Mouse (Mus musculus): ENCODE measurements around the gene Disp2. TPM values are rescaled to one million over a fixed set of nuclear protein-coding genes. Genes with fewer than 3 reads are reported as not detected.

Disp2 gene
- polyA plus RNA-seq (2011; ENCODE audit: insufficient read depth, insufficient read length, low replicate concordance, missing spikeins) = not detected in 2 replicates

DNA sequence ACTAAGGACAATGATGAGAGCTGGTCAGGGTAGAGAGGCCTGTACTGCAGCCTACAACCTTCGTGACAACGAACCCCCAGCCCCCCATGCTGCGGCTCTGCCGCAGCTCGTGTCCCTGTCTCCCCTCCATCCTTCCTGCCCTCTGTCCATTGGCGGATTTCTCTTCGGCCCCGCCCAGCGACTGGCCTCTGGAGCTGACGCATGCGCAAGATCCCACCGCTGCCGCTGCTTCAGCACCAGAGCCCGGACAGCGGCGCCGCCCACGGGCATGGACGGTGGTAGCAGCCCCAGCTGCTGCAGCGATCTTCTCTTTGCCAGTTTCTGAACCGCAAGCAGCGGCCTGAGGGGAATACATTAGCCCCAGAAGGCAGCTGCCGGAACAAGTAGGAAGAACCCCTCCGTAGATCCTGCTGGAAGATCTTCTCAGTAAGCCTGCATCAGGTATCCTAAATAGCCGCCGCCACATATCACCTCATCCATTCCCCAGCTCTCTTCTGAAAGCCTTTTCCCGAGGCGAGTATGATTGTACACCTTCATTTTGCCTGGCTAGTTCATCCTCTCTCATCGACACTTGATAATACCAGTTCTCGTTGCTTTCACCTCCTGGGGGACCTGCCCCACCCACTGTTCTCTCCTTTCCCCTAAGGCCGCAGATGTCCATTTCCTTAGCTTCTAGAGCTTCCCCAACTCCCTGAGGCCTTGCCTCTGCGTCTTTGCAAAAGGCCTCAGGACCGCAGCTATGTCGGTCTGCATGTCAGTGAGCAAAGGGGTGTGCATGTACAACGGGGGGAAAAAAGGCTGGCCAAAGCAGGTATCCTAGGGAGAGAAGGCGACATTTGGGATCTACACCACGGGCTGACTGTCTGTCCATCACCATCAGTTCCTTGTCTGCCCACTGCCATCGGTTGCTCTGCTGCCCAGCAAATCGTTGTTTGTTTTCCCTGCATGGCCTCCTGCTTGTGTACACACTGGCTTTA is at the start of gene Disp2:
TSS of gene Disp2 (plus strand) at position 216 of the 977 bp plus-strand sequence.
- no peak; the same call in 1 of the 2 replicates for TF ChIP-seq POLR2A (IDR thresholded peaks at IDR 0.05; ENCODE audit: borderline replicate concordance, control insufficient read depth, low read depth, low read length)
- no peak for TF ChIP-seq CTCF (IDR thresholded peaks at IDR 0.05; ENCODE audit: control insufficient read depth, insufficient read depth, low read length)
- no peak within 1 kb of the TSS for H3K4me3 ChIP-seq (replicated peaks; ENCODE audit: control insufficient read depth, low read depth, low read length)
- H3K27ac ChIP-seq (ENCODE audit: control insufficient read depth, insufficient read depth, low read depth, low read length, poor library complexity) = no peak within 1 kb of the TSS; the same call in 1 of the 2 replicates
- H3K4me1 ChIP-seq (ENCODE audit: control insufficient read depth, insufficient read depth, low read length) = no peaks in the 10 kb centered on the region; the same call in 1 of the 2 replicates
- whole genome bisulfite sequencing = 15% methylated on average over 39 of the region's 39 CpGs

DNA sequence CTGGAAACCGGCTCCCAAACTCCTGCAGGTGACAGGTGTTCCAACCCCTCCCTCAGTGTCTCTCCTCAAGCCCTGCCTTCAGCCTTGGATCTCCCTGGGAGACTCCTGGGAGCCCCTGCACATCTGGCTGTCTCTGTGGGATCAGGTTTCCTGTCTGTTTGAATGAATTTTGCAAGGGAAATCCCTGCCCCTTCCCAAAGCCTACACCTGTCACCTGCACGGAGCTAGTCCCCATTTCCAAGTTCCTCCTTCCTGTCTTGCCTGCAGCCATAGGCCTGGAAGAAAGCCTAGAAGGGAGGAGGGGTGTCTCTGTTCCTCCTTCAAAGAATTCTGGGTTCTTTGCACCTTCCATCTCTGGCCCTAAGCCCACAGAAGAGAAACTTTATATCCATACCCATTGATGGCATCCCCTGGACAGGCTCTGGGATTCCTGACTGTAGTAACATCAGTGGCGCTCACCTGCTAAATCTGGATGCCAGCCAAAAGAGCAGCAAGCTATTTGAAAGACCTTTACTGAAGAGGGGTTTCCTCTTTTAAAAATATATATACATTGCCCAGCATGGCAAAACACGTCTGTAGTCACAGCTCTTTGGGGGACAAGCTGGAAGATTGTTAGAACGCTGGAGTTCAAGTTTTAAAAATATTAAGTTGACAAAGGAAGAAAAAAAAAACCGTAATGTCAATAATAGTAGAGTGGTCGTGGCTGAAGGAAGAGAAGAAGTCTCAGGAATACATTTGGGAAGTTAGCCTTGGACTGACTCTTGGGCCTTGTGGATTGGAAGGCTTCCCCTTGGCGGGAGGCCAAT is 49.5 kb upstream of the Disp2 start:
- 14% methylated on average over 8 of the region's 8 CpGs for WGBS
- Histone ChIP-seq H3K4me1 (ENCODE audit: control insufficient read depth, insufficient read depth, low read length) (peaks cover 6% of the 10 kb centered on the region; the same call in 1 of the 2 replicates), H3K27ac (ENCODE audit: control insufficient read depth, insufficient read depth, low read depth, low read length, poor library complexity) (no peak overlapping the region; the same call in 1 of the 2 replicates), H3K4me3 (replicated peaks; ENCODE audit: control insufficient read depth, low read depth, low read length) (no peak overlapping the region)
- TF ChIP-seq CTCF (IDR thresholded peaks at IDR 0.05; ENCODE audit: control insufficient read depth, insufficient read depth, low read length) (no peak), POLR2A (IDR thresholded peaks at IDR 0.05; ENCODE audit: borderline replicate concordance, control insufficient read depth, low read depth, low read length) (no peak)

DNA sequence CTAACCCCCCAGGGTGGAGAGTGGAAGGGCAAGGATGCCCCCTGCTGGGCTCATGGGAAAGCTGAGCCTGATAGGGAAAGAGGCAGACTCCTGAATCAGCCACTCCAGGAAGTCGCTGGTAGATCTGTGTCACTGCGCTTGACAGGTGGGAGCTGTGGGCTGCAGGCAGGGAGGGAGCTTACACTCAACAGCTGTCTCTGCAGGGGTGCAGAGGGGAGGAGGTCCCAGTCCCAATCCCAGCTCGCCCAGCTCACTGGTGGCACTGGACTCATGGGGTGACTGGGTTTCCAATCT is 49.0 kb upstream of the Disp2 start:
- TF ChIP-seq CTCF (IDR thresholded peaks at IDR 0.05; ENCODE audit: control insufficient read depth, insufficient read depth, low read length) = peak; percentile 77
- TF ChIP-seq POLR2A (IDR thresholded peaks at IDR 0.05; ENCODE audit: borderline replicate concordance, control insufficient read depth, low read depth, low read length) = no peak
- Histone ChIP-seq H3K4me1 (ENCODE audit: control insufficient read depth, insufficient read depth, low read length) (peaks cover 6% of the 10 kb centered on the region; the same call in 1 of the 2 replicates), H3K27ac (ENCODE audit: control insufficient read depth, insufficient read depth, low read depth, low read length, poor library complexity) (no peak overlapping the region), H3K4me3 (replicated peaks; ENCODE audit: control insufficient read depth, low read depth, low read length) (no peak overlapping the region)
- 7% methylated on average over 3 of the region's 3 CpGs for WGBS

DNA sequence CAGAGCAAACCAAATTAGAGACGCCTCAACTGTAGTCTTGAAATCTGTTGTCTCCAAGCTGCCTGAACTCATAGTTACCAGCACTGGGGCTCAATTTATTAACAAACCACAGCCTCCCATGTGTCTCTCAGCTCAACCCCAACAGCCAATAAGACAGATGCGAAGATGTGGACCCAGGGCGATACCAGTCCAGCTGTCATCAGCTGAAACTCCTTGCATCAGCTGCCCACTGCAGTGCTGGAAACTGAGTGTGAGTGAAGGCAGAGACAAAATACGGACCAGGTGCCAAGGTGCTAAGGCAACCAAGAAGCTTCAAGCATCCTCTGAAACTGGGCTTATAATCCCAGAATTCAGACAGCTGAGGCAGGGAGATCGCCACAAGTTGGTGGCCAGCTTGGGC is 47.5 kb upstream of the Disp2 start:
- Histone ChIP-seq H3K4me3 (replicated peaks; ENCODE audit: control insufficient read depth, low read depth, low read length) (no peak overlapping the region), H3K27ac (ENCODE audit: control insufficient read depth, insufficient read depth, low read depth, low read length, poor library complexity) (no peak overlapping the region), H3K4me1 (ENCODE audit: control insufficient read depth, insufficient read depth, low read length) (peaks cover 4% of the 10 kb centered on the region; the same call in 1 of the 2 replicates)
- TF ChIP-seq CTCF (IDR thresholded peaks at IDR 0.05; ENCODE audit: control insufficient read depth, insufficient read depth, low read length) (no peak), POLR2A (IDR thresholded peaks at IDR 0.05; ENCODE audit: borderline replicate concordance, control insufficient read depth, low read depth, low read length) (no peak)
- 84% methylated on average over 5 of the region's 5 CpGs for WGBS

DNA sequence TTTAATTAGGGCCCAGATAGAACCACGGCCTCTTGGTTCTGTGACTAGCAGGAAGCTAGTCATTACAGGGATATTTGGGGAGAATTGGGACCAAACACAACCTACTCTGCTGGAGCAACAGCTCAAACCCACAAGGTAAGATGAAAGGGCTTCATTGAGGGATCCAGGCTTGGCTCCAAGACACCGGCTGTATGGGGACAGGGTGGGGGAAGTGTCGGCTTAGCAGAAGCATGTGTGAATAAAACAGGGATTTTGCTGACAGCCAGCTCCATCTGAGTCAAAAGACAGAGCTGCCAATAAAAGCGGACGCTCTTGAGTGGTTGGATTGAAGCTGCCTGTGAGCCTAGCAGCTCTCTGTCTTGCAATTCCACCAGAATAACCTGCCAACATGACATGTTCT is 46.2 kb upstream of the Disp2 start:
- WGBS = 83% methylated on average over 5 of the region's 5 CpGs
- H3K4me3 ChIP-seq (replicated peaks; ENCODE audit: control insufficient read depth, low read depth, low read length) = no peak overlapping the region
- TF ChIP-seq CTCF (IDR thresholded peaks at IDR 0.05; ENCODE audit: control insufficient read depth, insufficient read depth, low read length) (no peak), POLR2A (IDR thresholded peaks at IDR 0.05; ENCODE audit: borderline replicate concordance, control insufficient read depth, low read depth, low read length) (no peak)

DNA sequence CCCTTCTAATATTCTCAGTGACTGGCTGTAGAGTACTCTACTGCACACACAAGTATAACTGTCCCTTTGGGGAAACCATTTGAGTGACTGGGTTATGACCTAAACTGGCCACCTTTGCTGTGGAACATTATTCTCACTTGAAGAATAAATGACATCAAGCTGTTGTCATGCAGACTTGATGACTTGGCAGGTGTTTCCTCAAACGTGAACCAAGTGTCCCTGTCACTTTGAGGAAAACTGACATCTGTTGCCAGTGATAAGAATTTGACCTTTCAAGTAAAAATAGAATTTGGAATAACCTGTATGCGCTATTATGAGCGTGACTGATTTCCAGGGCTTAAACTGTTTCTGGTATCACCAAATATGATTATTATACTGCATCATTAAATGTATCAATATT is 39.2 kb upstream of the Disp2 start:
- Histone ChIP-seq H3K4me1 (ENCODE audit: control insufficient read depth, insufficient read depth, low read length) (no peaks in the 10 kb centered on the region; the same call in none of the 2 replicates), H3K4me3 (replicated peaks; ENCODE audit: control insufficient read depth, low read depth, low read length) (no peak overlapping the region), H3K27ac (ENCODE audit: control insufficient read depth, insufficient read depth, low read depth, low read length, poor library complexity) (no peak overlapping the region)
- TF ChIP-seq CTCF (IDR thresholded peaks at IDR 0.05; ENCODE audit: control insufficient read depth, insufficient read depth, low read length) = no peak
- 39% methylated on average over 3 of the region's 3 CpGs for WGBS

More for the DNA sequence above, 46.2 kb upstream of the Disp2 start:
- H3K4me1 ChIP-seq (ENCODE audit: control insufficient read depth, insufficient read depth, low read length) = peaks cover 4% of the 10 kb centered on the region; the same call in 1 of the 2 replicates
- no peak overlapping the region for H3K27ac ChIP-seq (ENCODE audit: control insufficient read depth, insufficient read depth, low read depth, low read length, poor library complexity)

DNA sequence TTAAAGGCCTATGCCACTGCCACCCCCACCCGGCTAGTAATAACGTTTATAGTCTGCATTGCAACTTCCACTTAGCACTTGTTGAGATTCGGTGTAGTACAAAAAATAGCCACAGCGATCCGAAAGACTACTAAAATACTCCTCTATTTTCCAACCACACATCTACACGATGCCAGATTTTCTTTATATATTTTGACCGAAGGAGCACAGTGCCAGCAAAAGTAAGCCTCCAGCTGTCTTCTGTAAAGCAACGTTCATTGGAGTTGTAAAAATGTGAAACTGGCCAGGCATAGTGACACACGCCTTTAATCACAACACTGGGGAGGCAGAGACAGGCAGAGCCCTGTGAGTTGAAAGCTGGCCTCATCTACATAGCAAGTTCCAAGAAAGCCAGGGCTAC is 38.3 kb upstream of the Disp2 start:
- Histone ChIP-seq H3K4me3 (replicated peaks; ENCODE audit: control insufficient read depth, low read depth, low read length) (no peak overlapping the region), H3K27ac (ENCODE audit: control insufficient read depth, insufficient read depth, low read depth, low read length, poor library complexity) (no peak overlapping the region), H3K4me1 (ENCODE audit: control insufficient read depth, insufficient read depth, low read length) (no peaks in the 10 kb centered on the region; the same call in none of the 2 replicates)
- TF ChIP-seq CTCF (IDR thresholded peaks at IDR 0.05; ENCODE audit: control insufficient read depth, insufficient read depth, low read length) (no peak), POLR2A (IDR thresholded peaks at IDR 0.05; ENCODE audit: borderline replicate concordance, control insufficient read depth, low read depth, low read length) (no peak)
- WGBS = 68% methylated on average over 9 of the region's 9 CpGs

Measured in bone marrow, adult 2 months (tissue).